Mouse (Mus musculus): Measurements from ENCODE around the gene Oas1g.
A peak's percentile ranks its signal among the peaks of the same experiment; 100 is the strongest.
"Not testable (repeated sequence)": the region's sequence is repeated elsewhere in the genome, so short reads cannot be mapped to it uniquely, and the experiment has no call there.

The Oas1g gene

GRCm38 (mm10) chr5:120890026-120890425 lies 2.6 kb upstream of the Oas1g start:
- DNase-seq (ENCODE audit: low spot score) = no peak

DNA sequence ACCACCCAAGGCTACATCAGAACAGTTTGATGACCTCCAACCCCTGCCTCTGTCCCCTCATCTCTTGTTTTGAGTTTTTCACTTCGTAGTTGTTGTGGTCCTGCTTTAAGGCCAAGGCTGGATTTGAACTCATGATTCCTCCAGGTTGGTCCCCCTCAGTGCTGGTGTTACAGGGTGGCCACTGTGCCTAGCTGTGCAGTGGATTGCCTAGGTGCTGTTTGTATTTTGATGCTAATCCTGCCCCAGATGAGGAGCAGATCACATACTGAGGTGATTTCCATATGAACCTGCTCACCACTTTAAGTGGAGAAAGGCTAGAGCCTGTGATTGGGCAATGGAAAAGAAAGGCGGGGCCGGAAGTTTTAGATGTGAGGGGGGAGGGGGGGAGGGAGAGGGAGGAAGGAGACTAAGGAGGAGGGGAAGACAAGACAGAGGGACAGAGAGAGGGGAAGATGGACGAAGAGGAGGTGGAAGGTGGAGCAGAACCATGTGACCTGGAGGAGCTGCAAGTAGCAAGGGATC lies 942 bp upstream of the Oas1g start:
- DNase-seq (ENCODE audit: low spot score) = not testable (repeated sequence)

- DNase-seq (ENCODE audit: low spot score) = no peak
Measured at GRCm38 (mm10) chr5:120887831-120888230, 418 bp upstream of the Oas1g start.

- DNase-seq (ENCODE audit: low spot score) = not testable (repeated sequence)
Measured at GRCm38 (mm10) chr5:120881681-120882080, 5.7 kb downstream of the Oas1g start.

DNA sequence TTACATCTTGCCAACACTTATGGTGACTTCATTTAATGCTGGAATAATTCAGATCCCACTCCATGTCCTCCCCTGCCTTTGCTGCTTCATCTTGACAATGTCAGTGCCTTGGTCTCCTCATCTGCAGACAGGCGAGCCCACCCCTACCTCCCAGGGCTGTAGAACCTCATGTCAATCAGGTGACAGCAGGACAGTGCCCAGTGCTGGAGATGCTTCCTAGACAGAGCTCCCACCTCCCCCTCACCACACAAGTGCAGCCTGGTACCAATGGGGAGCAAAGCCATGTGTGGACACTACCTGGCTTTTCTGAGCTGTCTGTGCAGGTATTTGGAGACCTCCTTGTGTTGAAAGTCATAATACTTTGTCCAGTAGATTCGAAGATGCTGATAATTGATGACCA lies 8.6 kb downstream of the Oas1g start:
- DNase-seq (ENCODE audit: low spot score) = not testable (repeated sequence)

- DNase-seq (ENCODE audit: low spot score) = not testable (repeated sequence)
Measured at GRCm38 (mm10) chr5:120877407-120877806, 10.0 kb downstream of the Oas1g start.

DNA sequence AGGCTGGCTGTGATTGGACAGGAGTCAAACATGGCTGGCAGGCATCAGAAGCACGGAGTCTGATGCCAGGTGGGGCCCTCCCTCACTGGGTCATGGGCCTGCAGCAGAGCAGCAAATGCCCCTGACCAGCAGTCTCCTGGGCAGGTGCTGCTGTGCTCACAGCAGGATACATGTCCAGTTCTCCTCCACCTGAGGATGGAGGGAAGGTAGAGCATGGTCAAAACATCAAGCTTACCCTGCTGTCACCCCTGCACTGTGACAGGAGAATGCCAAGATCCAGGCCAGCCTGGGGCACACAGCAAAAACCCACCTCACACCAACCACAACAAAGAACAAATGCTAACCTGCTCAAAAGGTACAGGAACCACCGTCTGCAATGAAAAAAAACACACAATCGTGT lies 10.6 kb downstream of the Oas1g start:
- not testable (repeated sequence) for DNase-seq (ENCODE audit: low spot score)

DNA sequence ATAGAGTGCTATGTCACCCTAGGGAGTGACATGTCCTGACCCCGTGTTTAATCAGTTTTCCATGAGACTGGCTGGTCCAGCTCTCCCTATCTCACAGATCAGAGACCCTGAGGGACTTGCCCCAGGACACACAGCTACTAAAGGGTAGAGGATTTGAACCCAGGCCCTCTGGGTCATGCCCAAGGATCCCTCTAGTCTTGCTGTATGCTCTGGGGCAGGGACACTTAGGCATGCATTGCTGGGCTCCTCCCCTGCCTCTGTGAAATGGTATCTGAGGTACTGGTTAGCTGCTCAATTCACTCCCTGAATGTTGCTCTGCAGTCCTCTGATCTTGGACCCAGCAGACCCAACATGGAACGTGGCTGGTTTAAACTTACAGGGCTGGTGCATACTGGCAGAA lies 15.9 kb downstream of the Oas1g start:
- DNase-seq (ENCODE audit: low spot score) = no peak

DNA sequence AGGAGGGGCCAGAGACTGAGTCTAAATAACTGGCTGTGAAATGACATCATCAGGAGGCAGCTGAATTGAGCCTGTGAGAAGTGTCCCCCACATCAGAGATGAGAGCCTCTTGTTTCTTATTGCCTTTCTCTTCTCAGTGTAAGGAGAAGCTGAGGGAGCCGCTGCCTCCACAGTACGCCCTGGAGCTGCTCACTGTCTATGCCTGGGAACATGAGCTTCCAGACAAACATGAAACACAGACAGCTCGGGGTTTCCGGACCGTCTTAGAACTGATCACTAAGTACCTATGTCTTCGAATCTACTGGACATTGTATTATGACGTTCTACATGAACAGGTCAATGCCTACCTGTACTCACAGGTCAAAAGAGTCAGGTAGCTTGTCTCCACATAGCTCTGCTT lies 16.6 kb downstream of the Oas1g start:
- DNase-seq (ENCODE audit: low spot score) = no peak

DNA sequence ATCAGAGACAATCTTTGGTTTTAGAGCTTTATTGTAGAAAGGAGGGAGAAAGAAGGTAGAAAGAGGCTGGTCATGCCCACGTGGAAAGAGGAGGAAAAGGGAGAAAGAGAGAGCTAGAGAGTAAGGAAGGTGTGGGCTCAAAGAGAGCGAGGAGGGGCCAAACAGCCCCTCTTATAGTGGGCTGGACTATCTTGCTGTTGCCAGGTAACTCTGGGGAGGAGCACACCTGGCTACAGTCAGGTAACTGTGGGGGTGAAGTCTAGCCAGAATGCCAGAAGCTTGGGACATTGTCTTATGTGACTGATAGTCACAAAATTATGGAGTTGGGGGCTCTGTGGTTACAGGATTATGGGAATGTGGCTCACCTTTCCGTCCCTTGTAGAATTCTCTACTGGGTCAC lies 17.3 kb downstream of the Oas1g start:
- no peak for DNase-seq (ENCODE audit: low spot score)

GRCm38 (mm10) chr5:120869436-120870015 lies 17.9 kb downstream of the Oas1g start:
- DNase-seq (ENCODE audit: low spot score) = no peak

- peak; percentile 25 for DNase-seq (ENCODE audit: low spot score)
Measured at GRCm38 (mm10) chr5:120865336-120865860, 22.0 kb downstream of the Oas1g start.

GRCm38 (mm10) chr5:120861121-120861520 lies 26.3 kb downstream of the Oas1g start, which contains the start of gene Oas1h:
Gene Oas1h, plus strand, starts transcription at chr5:120861421.
- DNase-seq (ENCODE audit: low spot score) = no peak

DNA sequence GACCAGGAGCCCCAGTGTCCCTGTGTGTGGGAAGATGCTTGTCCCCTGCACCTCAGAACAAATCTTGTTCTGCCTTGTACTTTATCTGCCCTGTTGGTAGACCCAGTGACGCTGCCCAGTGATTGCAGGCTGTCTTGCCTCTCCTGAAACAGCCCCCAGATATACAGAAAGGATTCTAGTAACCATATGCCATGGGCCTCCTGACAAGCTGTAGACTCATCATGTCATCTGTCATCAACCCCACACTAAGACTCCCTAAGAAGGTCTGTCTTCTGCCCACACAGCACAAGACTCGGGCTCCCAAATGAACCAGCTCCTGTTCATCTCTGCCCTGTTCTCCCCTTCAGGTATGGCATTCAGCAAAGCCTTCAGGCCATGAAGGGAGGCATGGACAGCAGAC lies 28.2 kb downstream of the Oas1g start:
- DNase-seq (ENCODE audit: low spot score) = no peak

DNA sequence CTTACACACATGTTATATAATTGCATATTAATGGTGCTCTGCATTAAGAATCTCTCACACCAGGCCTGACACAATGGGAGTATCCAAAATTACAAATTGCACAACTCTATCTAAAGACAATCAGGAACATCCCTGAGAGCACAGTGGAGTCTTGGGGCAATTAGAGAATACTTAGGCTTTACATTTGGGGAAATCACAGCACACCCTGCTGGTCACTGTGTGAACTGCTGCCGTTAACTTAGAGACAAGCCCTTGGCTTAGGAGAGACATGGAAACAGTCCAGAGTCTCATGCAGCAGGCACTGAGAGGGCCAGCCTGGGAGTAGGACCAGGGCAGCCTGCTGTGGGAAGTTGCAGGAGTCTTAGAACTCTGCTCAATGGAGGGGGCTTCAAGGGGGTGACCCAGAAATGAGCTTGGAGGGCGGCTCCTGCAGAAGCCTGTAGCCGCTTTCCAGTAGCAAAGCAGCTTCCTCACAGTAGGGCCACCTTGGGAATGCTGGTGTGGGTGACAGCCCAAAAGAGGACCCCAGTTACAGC lies 37.7 kb downstream of the Oas1g start:
- DNase-seq (ENCODE audit: low spot score) = peak; percentile 68

DNA sequence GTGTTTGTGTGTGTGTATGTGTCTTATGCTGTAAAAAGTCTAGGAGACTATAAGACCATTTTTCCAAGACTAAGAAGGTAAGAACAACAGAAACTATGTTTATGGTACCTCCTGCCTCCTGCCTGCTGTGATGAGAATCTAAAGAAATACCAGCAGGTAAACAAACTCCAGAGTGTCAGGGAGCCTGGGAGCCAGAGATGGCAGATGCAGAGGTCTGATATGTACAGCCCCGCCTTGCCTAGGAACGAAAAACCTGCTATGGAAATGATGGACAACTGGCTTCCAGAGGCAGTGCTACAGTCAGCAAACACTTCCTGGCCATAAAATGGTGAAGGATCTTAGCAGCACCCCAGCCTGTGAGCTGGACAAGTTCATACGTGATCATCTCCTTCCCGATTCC lies 40.3 kb downstream of the Oas1g start, which contains the start of gene Oas1f:
Oas1f (plus strand) TSS at position 301 of the 400 bp plus-strand sequence.
- DNase-seq (ENCODE audit: low spot score) = no peak

DNA sequence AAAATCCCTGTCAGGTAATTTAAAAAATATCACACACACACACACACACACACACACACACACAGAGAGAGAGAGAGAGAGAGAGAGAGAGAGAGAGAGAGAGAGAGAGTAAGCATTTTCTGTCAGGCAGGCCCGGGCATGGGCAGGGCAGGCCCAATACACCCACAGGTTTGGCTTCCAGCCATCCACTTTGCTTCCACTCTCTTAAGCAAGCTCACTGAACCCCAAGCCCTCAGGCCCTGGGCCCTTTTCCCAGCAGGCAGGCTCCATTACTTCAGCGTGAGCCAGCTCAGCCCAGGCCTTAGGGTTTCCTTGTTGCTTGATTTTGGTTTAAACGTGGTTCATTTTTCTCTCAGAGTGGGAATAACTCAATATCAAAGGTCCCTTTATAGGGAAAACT lies 42.7 kb downstream of the Oas1g start:
- no peak for DNase-seq (ENCODE audit: low spot score)

DNA sequence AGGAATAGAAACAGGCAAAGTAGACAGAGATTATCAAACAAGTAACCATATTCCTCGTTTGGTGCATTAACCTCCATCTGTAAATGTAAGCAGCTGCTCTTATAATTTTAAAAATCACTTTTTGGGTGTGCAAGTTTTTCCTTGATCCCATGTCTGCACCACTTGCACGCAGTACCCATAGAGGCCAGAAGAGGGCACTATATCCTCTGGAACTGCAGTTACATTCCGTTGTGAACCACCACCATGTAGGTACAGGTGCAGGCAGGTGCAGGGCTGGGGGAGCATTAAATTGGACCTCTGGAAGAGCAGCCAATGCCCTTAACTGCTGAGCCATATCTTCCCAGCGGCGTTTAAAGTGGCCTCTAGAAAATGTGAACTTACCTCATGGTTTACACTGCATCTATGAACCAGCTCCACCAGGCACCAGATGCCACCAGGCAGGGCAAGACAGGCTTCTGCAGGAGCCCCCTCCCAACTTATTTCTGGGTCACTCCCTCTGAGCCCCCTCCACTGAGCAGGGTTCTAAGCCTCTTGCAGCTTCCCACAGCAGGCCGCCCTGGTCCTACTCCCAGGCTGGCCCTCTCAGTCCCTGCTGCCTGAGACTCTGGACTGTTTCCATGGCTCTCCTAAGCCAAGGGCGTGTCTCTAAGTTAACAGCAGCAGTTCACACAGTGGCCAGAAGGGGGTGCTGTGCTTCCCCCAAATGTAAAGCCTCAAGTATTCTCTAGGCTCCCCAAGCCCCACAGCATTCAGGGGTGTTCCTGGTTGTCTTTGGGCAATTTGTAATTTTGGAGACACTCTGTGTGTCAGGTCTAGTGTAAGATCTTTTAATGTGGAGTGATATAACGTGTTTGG lies 50.5 kb downstream of the Oas1g start:
- peak; percentile 68 for DNase-seq (ENCODE audit: low spot score)

- peak; percentile 24 for DNase-seq (ENCODE audit: low spot score)
Measured at GRCm38 (mm10) chr5:120833335-120834280, 53.8 kb downstream of the Oas1g start.

- no peak for DNase-seq (ENCODE audit: low spot score)
Measured at GRCm38 (mm10) chr5:120831031-120831430, 56.4 kb downstream of the Oas1g start.

Measured in embryo, embryonic 10 days (tissue).